Mouse (Mus musculus): ENCODE results near the gene 2310034G01Rik.

- 0 out of 2 replicates have a peak, but pooled peaks have one; percentile 23 for TF ChIP-seq POLR2A (IDR thresholded peaks at IDR 0.05; ENCODE audit: control insufficient read depth, extremely low read depth, insufficient read depth, low read length, poor library complexity)
- no peak for TF ChIP-seq CTCF (IDR thresholded peaks at IDR 0.05; ENCODE audit: borderline replicate concordance, control insufficient read depth, extremely low read depth, insufficient read depth, low read length, poor library complexity)
These were observed 6.6 kb upstream of the 2310034G01Rik start for GRCm38 (mm10) chr19:46356701-46357138.
